Mouse (Mus musculus): ENCODE results near the gene 4930503B20Rik. TPM values are rescaled to one million over a fixed set of nuclear protein-coding genes. Genes with fewer than 3 reads are reported as not detected.

Gene 4930503B20Rik
- polyA plus RNA-seq, 1 experiment from 2014 or later, result not detected

DNA sequence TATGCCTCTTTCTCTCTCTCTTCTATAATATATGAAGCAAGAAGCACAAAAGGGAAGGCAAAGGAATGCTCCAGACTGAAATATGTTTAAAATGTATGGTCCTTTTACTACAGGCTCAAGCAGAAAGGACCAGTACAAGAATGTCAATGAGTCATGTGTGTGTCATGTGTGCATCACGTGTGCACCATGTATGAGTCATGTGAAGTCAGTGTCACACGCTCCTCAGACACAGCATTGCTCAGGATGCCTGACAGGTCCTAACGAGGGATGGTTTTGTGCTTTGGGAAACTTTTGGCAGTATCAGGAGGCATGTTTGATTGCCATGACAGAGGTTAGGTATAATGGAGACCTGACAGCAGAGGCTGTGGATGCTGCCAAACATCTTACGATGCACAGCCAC lies 25.1 kb upstream of the 4930503B20Rik start:
- Histone ChIP-seq H3K4me2 (replicated peaks) (no peak overlapping the region), H3K4me3 (no peak overlapping the region), H3K9ac (no peak overlapping the region), H3K27me3 (no peaks in the 10 kb centered on the region), H3K36me3 (no peaks in the 10 kb centered on the region), H3K27ac (no peak overlapping the region), H3K4me1 (no peaks in the 10 kb centered on the region), H3K9me3 (replicated peaks) (no peaks in the 10 kb centered on the region)
- WGBS, result 94% methylated on average over 4 of the region's 4 CpGs
- ATAC-seq (ENCODE audit: low FRiP score), result no peak

GRCm38 (mm10) chr3:146675101-146675500 lies 24.0 kb upstream of the 4930503B20Rik start:
- Histone ChIP-seq H3K4me2 (replicated peaks) (no peak overlapping the region), H3K4me3 (no peak overlapping the region), H3K4me1 (no peaks in the 10 kb centered on the region), H3K9me3 (replicated peaks) (no peaks in the 10 kb centered on the region), H3K36me3 (no peaks in the 10 kb centered on the region), H3K27ac (no peak overlapping the region), H3K9ac (no peak overlapping the region), H3K27me3 (no peaks in the 10 kb centered on the region)
- WGBS, result 88% methylated on average over 1 of the region's 1 CpGs
- ATAC-seq (ENCODE audit: low FRiP score), result no peak

DNA sequence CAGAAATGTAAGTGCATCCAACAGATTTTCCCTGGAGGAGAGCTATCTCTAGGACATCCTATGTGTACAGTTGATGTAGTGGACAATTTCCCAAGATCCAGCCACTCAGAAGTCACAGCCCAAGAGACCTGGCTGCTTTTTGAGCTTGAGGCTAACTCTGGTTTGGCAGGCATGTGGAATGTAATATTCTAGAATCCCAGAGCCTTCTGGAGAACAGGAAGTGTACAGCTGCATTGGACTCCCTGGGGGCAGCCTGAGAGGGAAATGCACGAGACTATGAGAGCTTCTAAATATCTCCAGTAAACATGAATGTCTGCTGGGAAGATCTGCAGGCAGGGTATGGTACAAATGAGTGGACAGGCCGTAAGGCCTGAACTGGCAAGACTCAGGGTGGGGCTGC lies 20.0 kb upstream of the 4930503B20Rik start:
- ATAC-seq (ENCODE audit: low FRiP score), result no peak
- WGBS, result 71% methylated on average over 2 of the region's 2 CpGs
- no peaks in the 10 kb centered on the region for H3K27me3 ChIP-seq
- H3K36me3 ChIP-seq, result no peaks in the 10 kb centered on the region
- no peak overlapping the region for H3K9ac ChIP-seq
- no peaks in the 10 kb centered on the region for H3K4me1 ChIP-seq
- H3K4me2 ChIP-seq (replicated peaks), result no peak overlapping the region
- no peak overlapping the region for H3K27ac ChIP-seq
- H3K9me3 ChIP-seq (replicated peaks), result no peaks in the 10 kb centered on the region
- H3K4me3 ChIP-seq, result no peak overlapping the region

DNA sequence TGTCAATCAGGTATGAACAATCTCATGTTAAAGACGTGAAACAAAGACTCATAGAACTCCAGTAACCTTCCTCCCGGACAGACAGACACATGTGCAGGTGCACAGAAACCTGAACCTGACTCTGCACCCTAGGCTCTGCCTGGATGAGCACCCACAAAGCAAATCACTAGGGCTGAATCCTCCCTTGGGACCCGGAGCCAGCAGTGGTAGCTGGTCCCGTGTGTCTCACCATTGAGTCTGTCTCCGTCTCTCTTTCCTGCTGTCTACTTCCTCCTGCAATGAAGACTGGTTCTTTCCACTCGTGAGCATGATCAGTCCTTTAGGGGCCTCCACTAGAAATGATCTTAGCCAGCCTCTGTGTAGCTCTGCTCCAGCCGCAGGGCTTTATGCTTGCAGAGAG lies 10.8 kb upstream of the 4930503B20Rik start:
- H3K27ac ChIP-seq, result no peak overlapping the region
- 83% methylated on average over 7 of the region's 7 CpGs for WGBS
- H3K4me1 ChIP-seq, result no peaks in the 10 kb centered on the region
- H3K9ac ChIP-seq, result no peak overlapping the region
- H3K36me3 ChIP-seq, result no peaks in the 10 kb centered on the region
- H3K4me3 ChIP-seq, result no peak overlapping the region
- no peak overlapping the region for H3K4me2 ChIP-seq (replicated peaks)
- no peaks in the 10 kb centered on the region for H3K27me3 ChIP-seq
- no peak for ATAC-seq (ENCODE audit: low FRiP score)
- no peaks in the 10 kb centered on the region for H3K9me3 ChIP-seq (replicated peaks)

DNA sequence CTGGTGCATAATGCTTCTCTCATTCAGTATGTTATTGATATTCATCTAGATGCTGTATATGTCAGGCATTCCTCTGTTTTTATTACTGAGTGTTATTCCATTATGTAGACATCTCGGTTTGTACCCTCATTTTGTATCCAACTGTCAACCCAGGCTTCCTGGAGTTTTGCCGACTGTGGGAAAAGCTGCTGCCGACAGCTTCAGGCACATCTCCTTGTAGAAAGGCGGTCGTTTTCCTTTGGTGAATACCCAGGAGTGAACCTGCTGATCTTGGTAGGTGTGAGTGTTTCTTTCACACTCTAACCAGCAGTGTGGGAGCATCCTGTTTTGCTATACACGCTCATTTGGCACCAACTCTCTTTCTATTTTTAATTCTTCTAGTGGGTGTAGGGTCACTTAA lies 9.9 kb upstream of the 4930503B20Rik start:
- WGBS, result 79% methylated on average over 6 of the region's 6 CpGs
- no peaks in the 10 kb centered on the region for H3K27me3 ChIP-seq
- no peak overlapping the region for H3K4me3 ChIP-seq
- no peaks in the 10 kb centered on the region for H3K9me3 ChIP-seq (replicated peaks)
- no peak overlapping the region for H3K9ac ChIP-seq
- H3K27ac ChIP-seq, result no peak overlapping the region
- no peak overlapping the region for H3K4me2 ChIP-seq (replicated peaks)
- no peaks in the 10 kb centered on the region for H3K4me1 ChIP-seq
- ATAC-seq (ENCODE audit: low FRiP score), result no peak
- no peaks in the 10 kb centered on the region for H3K36me3 ChIP-seq

GRCm38 (mm10) chr3:146659321-146659720 lies 8.2 kb upstream of the 4930503B20Rik start:
- no peaks in the 10 kb centered on the region for H3K36me3 ChIP-seq

DNA sequence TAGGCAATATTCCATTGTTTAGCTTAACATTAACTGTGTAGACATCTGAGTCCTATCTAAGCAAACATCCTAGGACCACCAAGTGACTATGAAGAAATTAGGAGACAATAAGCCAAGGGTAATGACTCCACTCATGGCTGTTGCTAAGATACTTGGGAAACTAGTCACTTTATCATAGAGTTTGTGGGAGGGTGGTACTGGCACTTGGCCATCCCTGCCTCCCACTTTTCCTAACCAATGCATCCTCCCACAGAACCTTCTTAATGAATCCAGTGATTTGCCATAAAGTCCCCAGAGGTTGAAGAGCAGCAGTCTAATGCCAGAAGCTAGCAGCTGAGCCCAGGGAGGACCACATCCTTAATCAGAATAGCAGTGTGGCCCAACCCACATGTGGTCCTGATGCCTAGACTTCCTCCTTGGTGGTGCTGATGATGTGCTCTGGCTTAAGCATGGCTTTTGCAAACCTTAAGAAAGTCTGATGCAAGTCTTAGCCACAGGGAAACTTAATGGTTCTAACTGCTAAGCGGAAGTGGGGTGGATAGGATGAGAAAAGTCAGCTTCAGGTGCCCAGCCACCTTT lies 7.0 kb upstream of the 4930503B20Rik start:
- H3K9ac ChIP-seq, result no peak overlapping the region
- H3K27me3 ChIP-seq, result no peaks in the 10 kb centered on the region
- WGBS, result 96% methylated on average over 1 of the region's 1 CpGs
- no peak for ATAC-seq (ENCODE audit: low FRiP score)
- no peak overlapping the region for H3K4me3 ChIP-seq
- H3K9me3 ChIP-seq (replicated peaks), result no peaks in the 10 kb centered on the region
- H3K4me1 ChIP-seq, result no peaks in the 10 kb centered on the region
- no peaks in the 10 kb centered on the region for H3K36me3 ChIP-seq
- H3K27ac ChIP-seq, result no peak overlapping the region
- H3K4me2 ChIP-seq (replicated peaks), result no peak overlapping the region

More at GRCm38 (mm10) chr3:146659321-146659720, 8.2 kb upstream of the 4930503B20Rik start:
- no peak overlapping the region for H3K4me3 ChIP-seq
- H3K27ac ChIP-seq, result no peak overlapping the region
- WGBS, result 94% methylated on average over 5 of the region's 5 CpGs
- H3K27me3 ChIP-seq, result no peaks in the 10 kb centered on the region
- H3K4me2 ChIP-seq (replicated peaks), result no peak overlapping the region
- no peaks in the 10 kb centered on the region for H3K4me1 ChIP-seq
- H3K9ac ChIP-seq, result no peak overlapping the region
- no peaks in the 10 kb centered on the region for H3K9me3 ChIP-seq (replicated peaks)
- ATAC-seq (ENCODE audit: low FRiP score), result no peak

DNA sequence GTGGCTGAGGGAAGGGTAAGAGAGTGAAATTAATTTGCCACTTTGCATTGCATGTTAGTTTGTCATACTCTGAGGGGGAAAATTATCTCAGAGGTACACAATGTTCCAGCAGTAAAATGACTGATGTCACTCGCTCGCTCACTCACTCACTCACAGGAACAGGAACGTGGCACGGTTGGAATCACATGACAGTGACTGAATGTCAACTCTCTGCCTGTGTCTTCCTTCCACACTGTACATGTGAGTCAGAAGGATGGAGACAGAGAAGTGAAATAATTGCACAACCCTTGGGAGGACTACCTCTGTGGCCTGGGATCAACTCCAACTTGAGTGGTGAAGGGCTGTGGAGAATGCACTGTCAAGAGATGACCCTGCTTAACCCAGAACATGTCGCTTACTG lies 6.3 kb upstream of the 4930503B20Rik start:
- H3K9me3 ChIP-seq (replicated peaks), result no peaks in the 10 kb centered on the region
- no peak overlapping the region for H3K9ac ChIP-seq
- no peaks in the 10 kb centered on the region for H3K36me3 ChIP-seq
- no peak overlapping the region for H3K4me2 ChIP-seq (replicated peaks)
- H3K4me1 ChIP-seq, result no peaks in the 10 kb centered on the region
- ATAC-seq (ENCODE audit: low FRiP score), result no peak
- H3K27ac ChIP-seq, result no peak overlapping the region
- H3K27me3 ChIP-seq, result no peaks in the 10 kb centered on the region
- H3K4me3 ChIP-seq, result no peak overlapping the region
- 95% methylated on average over 5 of the region's 5 CpGs for WGBS

- no peak overlapping the region for H3K4me2 ChIP-seq (replicated peaks)
- no peaks in the 10 kb centered on the region for H3K27me3 ChIP-seq
- 66% methylated on average over 2 of the region's 2 CpGs for WGBS
- no peak overlapping the region for H3K27ac ChIP-seq
- no peaks in the 10 kb centered on the region for H3K4me1 ChIP-seq
- no peak for ATAC-seq (ENCODE audit: low FRiP score)
- H3K9ac ChIP-seq, result no peak overlapping the region
- H3K4me3 ChIP-seq, result no peak overlapping the region
- H3K36me3 ChIP-seq, result no peaks in the 10 kb centered on the region
- no peaks in the 10 kb centered on the region for H3K9me3 ChIP-seq (replicated peaks)
These were observed 4.0 kb upstream of the 4930503B20Rik start for GRCm38 (mm10) chr3:146655111-146655577.

GRCm38 (mm10) chr3:146653692-146654091 lies 2.6 kb upstream of the 4930503B20Rik start:
- H3K4me1 ChIP-seq, result no peaks in the 10 kb centered on the region
- 82% methylated on average over 6 of the region's 6 CpGs for WGBS
- H3K4me3 ChIP-seq, result no peak overlapping the region
- no peak overlapping the region for H3K27ac ChIP-seq
- no peaks in the 10 kb centered on the region for H3K36me3 ChIP-seq
- H3K4me2 ChIP-seq (replicated peaks), result no peak overlapping the region
- no peak for ATAC-seq (ENCODE audit: low FRiP score)
- H3K27me3 ChIP-seq, result no peaks in the 10 kb centered on the region
- no peak overlapping the region for H3K9ac ChIP-seq
- no peaks in the 10 kb centered on the region for H3K9me3 ChIP-seq (replicated peaks)

GRCm38 (mm10) chr3:146652431-146652830 lies 1.3 kb upstream of the 4930503B20Rik start:
- Histone ChIP-seq H3K27ac (no peak overlapping the region), H3K4me2 (replicated peaks) (no peak overlapping the region), H3K4me1 (no peaks in the 10 kb centered on the region), H3K36me3 (no peaks in the 10 kb centered on the region), H3K9ac (no peak overlapping the region), H3K27me3 (no peaks in the 10 kb centered on the region), H3K4me3 (no peak overlapping the region), H3K9me3 (replicated peaks) (no peaks in the 10 kb centered on the region)
- 92% methylated on average over 5 of the region's 5 CpGs for WGBS
- ATAC-seq (ENCODE audit: low FRiP score), result no peak

- H3K4me3 ChIP-seq, result no peak overlapping the region
- H3K36me3 ChIP-seq, result no peaks in the 10 kb centered on the region
- H3K9me3 ChIP-seq (replicated peaks), result no peaks in the 10 kb centered on the region
- no peak overlapping the region for H3K27ac ChIP-seq
- H3K4me1 ChIP-seq, result no peaks in the 10 kb centered on the region
- ATAC-seq (ENCODE audit: low FRiP score), result no peak
- no peak overlapping the region for H3K4me2 ChIP-seq (replicated peaks)
- H3K27me3 ChIP-seq, result no peaks in the 10 kb centered on the region
- H3K9ac ChIP-seq, result no peak overlapping the region
- 94% methylated on average over 10 of the region's 10 CpGs for WGBS
These were observed 401 bp downstream of the 4930503B20Rik start for GRCm38 (mm10) chr3:146650716-146651115.

DNA sequence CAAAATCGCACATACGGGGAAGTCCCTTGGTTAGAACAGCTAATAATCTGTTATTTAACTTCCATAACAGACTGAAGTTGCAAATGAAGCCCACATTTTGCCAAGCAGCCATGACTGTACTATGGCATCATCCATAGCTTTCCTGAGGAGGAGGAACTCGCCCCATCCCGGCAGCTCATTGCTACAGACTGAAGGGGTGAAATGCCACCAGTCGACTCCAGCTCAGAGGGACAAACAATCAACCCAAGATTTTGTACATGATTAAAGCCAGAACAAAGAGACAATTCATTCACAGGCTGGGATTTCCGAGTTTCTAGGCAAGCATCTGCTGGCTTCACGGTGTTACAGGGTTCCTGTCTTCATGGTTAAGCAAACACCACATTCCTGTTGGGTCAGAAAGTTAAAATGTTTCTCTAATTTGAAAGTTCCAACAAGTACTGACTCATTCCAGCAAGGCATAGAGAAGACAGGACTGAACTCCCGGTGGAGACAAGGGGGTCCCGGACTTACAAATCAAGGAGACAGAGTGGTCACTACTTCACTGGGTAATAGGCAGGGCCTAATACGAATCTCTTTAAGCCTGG lies 1.7 kb downstream of the 4930503B20Rik start:
- Histone ChIP-seq H3K9ac (no peak overlapping the region), H3K4me2 (replicated peaks) (no peak overlapping the region), H3K36me3 (no peaks in the 10 kb centered on the region), H3K4me1 (no peaks in the 10 kb centered on the region), H3K9me3 (replicated peaks) (no peaks in the 10 kb centered on the region), H3K27ac (no peak overlapping the region), H3K27me3 (no peaks in the 10 kb centered on the region), H3K4me3 (no peak overlapping the region)
- WGBS, result 68% methylated on average over 10 of the region's 10 CpGs
- no peak for ATAC-seq (ENCODE audit: low FRiP score)

All from hindbrain, embryonic 12.5 days (tissue).